Mouse (Mus musculus): ENCODE measurements around the gene Mybbp1a. TPM values are rescaled to one million over a fixed set of nuclear protein-coding genes. Genes with fewer than 3 reads are reported as not detected.

Mybbp1a gene
- total and polyA plus RNA-seq, 3 experiments: 344 to 3,394 (median 602) TPM

DNA sequence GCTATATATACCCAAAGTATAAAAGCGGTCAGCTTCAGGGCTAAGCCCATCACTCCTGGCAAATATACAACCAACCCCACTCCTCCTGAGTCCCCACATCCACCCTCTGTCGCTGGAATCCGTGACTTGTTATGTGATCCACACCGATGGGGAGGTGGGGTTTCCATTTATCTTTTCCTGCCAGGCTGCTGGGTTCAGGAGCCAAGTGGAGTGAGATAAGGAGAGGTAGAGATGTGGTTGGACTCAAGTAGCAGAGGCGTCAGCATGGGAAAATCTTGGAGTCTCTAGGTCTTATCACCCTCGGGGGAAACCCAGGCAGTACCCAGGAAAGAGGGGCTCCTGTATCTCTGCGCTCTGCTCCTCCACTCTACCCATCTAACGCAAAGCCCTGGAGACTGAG, 26.0 kb upstream of the Mybbp1a start (continued):
- TF ChIP-seq ZC3H11A (IDR thresholded peaks at IDR 0.05; ENCODE audit: low read depth, low read length): no peak
- peak; percentile 96 for TF ChIP-seq TCF12 (IDR thresholded peaks at IDR 0.05; ENCODE audit: low read depth, low read length)

DNA sequence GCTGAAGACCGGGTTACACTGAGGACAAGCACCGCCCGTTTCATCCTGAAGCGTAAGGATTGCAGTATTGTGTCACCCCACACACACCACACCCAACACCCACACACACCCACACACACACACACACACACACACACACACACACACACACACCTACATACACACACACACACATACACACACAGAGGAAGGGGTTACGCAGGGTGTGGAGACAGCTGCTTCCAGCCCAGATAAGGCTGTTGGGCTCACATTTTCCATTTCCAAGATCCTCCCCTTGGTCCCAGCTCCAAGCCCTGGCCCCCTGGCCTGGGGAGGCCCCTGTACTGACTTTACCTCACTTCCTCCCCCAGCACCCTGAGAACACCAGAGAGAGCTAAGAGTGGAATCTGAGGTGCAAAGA, 24.5 kb upstream of the Mybbp1a start:
- no peak for DNase-seq (ENCODE audit: low read depth, low spot score)
- H3K27me3 ChIP-seq (ENCODE audit: control insufficient read depth in 1 of 2, insufficient read depth in 2 of 2, low read length in 2 of 2): no peaks in the 10 kb centered on the region
- no peak for TF ChIP-seq CHD1 (IDR thresholded peaks at IDR 0.05; ENCODE audit: low read depth, low read length)
- TF ChIP-seq KAT2A (conservative IDR thresholded peaks at IDR 0.05; ENCODE audit: low read depth, low read length): no peak
- TF ChIP-seq CHD2 (IDR thresholded peaks at IDR 0.05; ENCODE audit: low read length): no peak
- no peak for TF ChIP-seq ZC3H11A (IDR thresholded peaks at IDR 0.05; ENCODE audit: low read depth, low read length)
- no peak for TF ChIP-seq GATA1 (IDR thresholded peaks at IDR 0.05; ENCODE audit: low read depth, low read length)
- no peak for TF ChIP-seq POLR2AphosphoS5 (IDR thresholded peaks at IDR 0.05; ENCODE audit: borderline replicate concordance, low read depth, low read length)
- TF ChIP-seq TAL1 (IDR thresholded peaks at IDR 0.05; ENCODE audit: low read length): no peak
- no peak for TF ChIP-seq USF1 (IDR thresholded peaks at IDR 0.05; ENCODE audit: low read depth, low read length)
- TF ChIP-seq ZMIZ1 (IDR thresholded peaks at IDR 0.05; ENCODE audit: low read depth, low read length): no peak
- TF ChIP-seq ETS1 (IDR thresholded peaks at IDR 0.05; ENCODE audit: low read depth, low read length): no peak
- no peak for TF ChIP-seq NRF1 (IDR thresholded peaks at IDR 0.05; ENCODE audit: insufficient read depth, low read depth, low read length, poor library complexity, severe bottlenecking)
- no peak for TF ChIP-seq ELF1 (IDR thresholded peaks at IDR 0.05; ENCODE audit: low read depth, low read length)
- no peak for TF ChIP-seq E2F4 (IDR thresholded peaks at IDR 0.05; ENCODE audit: borderline replicate concordance, low read depth, low read length)
- no peak for TF ChIP-seq MYC (IDR thresholded peaks at IDR 0.05; ENCODE audit: low read depth, low read length)
- no peak for TF ChIP-seq HCFC1 (IDR thresholded peaks at IDR 0.05; ENCODE audit: low read depth, low read length)
- no peak for TF ChIP-seq MAZ (IDR thresholded peaks at IDR 0.05; ENCODE audit: low read depth, low read length)
- no peak for TF ChIP-seq ZKSCAN1 (IDR thresholded peaks at IDR 0.05; ENCODE audit: low read depth, low read length)
- no peak for TF ChIP-seq TCF12 (IDR thresholded peaks at IDR 0.05; ENCODE audit: low read depth, low read length)
- no peak for TF ChIP-seq RAD21 (IDR thresholded peaks at IDR 0.05; ENCODE audit: low read depth, low read length)
- H3K27ac ChIP-seq (ENCODE audit: control insufficient read depth, low read depth, low read length): no peak overlapping the region
- H3K4me3 ChIP-seq (ENCODE audit: control insufficient read depth in 1 of 2, insufficient read depth in 1 of 2, low read depth in 2 of 2, low read length in 2 of 2): no peak overlapping the region
- no peak overlapping the region for H3K9ac ChIP-seq (ENCODE audit: control insufficient read depth, low read depth, low read length, poor library complexity, severe bottlenecking)
- H3K79me2 ChIP-seq (ENCODE audit: control insufficient read depth, insufficient read depth, low read length, poor library complexity): no peaks in the 10 kb centered on the region
- H3K9me3 ChIP-seq (replicated peaks; ENCODE audit: insufficient read depth, low read length): no peaks in the 10 kb centered on the region
- H3K36me3 ChIP-seq (ENCODE audit: control insufficient read depth in 1 of 2, insufficient read depth in 2 of 2, low read length in 2 of 2): peaks cover 0 to 16% of the 10 kb centered on the region in 2 experiments; a peak in 2 of 4 replicates
- H3K4me1 ChIP-seq (ENCODE audit: control insufficient read depth in 1 of 2, insufficient read depth in 2 of 2, low read length in 2 of 2): peaks cover 12 to 30% of the 10 kb centered on the region in 2 experiments

Measured in MEL (cell line).